In the genomic region with DNA sequence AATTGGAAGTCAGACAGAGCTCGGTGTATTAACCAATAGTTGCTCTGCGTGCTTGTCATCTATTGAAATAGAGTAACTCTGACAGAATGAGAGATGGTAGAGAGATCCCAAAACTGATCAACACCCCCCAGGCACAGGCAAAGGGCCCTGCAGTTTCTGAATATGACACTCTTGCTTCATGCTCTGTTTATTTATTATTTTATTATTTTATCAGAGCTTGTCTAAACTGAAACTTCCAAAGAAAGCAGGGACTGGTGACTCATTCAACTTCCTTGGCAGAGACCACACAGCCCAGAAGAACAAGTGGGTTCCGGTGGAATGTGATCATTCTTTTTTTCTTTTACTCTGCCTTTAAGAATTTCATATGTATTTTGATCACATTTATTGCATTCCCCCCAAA, we compare ENCODE assay signal across 22 mouse cellular contexts.
DNase-seq lines count a peak whose midpoint lies in the region; ATAC-seq and TF ChIP-seq lines count a peak whose summit lies in the region.
"Had no signal": no experiment of that assay in that cellular context is flagged by ENCODE, and none has a peak within 500 bp of the region (broad histone marks: within the 10 kb centered on the region; RNA-seq: fewer than 3 reads in every experiment).

No protein-coding gene starts in this region.

- DNase-seq in heart, adult 18-20 months, result peak; percentile 17 to 33
- DNase-seq in heart, postnatal 10 days, result no peak
- DNase-seq in midbrain, embryonic 11.5 days (ENCODE audit: low spot score, missing footprints), result peak; percentile 65
- DNase-seq in midbrain, embryonic 14.5 days, result no peak
- DNase-seq in NIH3T3 (ENCODE audit: low read depth), result peak; percentile 78
- DNase-seq in B cell, adult 2 months, result no peak
- no peak for DNase-seq in kidney, adult 8-10 months
- DNase-seq: adrenal gland, postnatal 14 days; cerebellum, adult 11-12 months; cerebellum, adult 9-10 months; cerebellum, postnatal 25 days; forebrain, postnatal 0 days; gastrocnemius, postnatal 14 days; heart, postnatal 14 days; kidney, adult 9 months had no signal

- H3ac ChIP-seq in myocyte (ENCODE audit: control insufficient read depth, insufficient read length), result no peak overlapping the region

- no peak overlapping the region for H3K9ac ChIP-seq in midbrain, embryonic 11.5 days (ENCODE audit: low read length)
- no peak overlapping the region for H3K9ac ChIP-seq in midbrain, embryonic 14.5 days (replicated peaks; ENCODE audit: low read length)
- H3K9ac ChIP-seq: embryonic facial prominence, embryonic 12.5 days; forebrain, embryonic 13.5 days; forebrain, postnatal 0 days; hindbrain, embryonic 15.5 days had no signal

- H3K9me3 ChIP-seq in midbrain, embryonic 11.5 days (ENCODE audit: control insufficient read depth, low read length), result no peaks in the 10 kb centered on the region
- no peaks in the 10 kb centered on the region for H3K9me3 ChIP-seq in midbrain, embryonic 14.5 days (ENCODE audit: control insufficient read depth, low read length)
- H3K9me3 ChIP-seq: embryonic facial prominence, embryonic 12.5 days; forebrain, embryonic 13.5 days; hindbrain, embryonic 10.5 days; hindbrain, embryonic 15.5 days had no signal

- ATAC-seq in midbrain, embryonic 11.5 days (ENCODE audit: low FRiP score), result no peak
- ATAC-seq in midbrain, embryonic 14.5 days (ENCODE audit: low FRiP score, low TSS enrichment), result no peak
- ATAC-seq: forebrain, embryonic 13.5 days; forebrain, postnatal 0 days; intestine, embryonic 16.5 days had no signal

- no peaks in the 10 kb centered on the region; the same call in 1 of the 2 replicates for H3K4me1 ChIP-seq in midbrain, embryonic 11.5 days (ENCODE audit: control insufficient read depth, insufficient read depth, low read length)
- no peaks in the 10 kb centered on the region for H3K4me1 ChIP-seq in midbrain, embryonic 14.5 days (ENCODE audit: control insufficient read depth, insufficient read depth, low read length)
- H3K4me1 ChIP-seq: embryonic facial prominence, embryonic 12.5 days; hindbrain, embryonic 15.5 days had no signal

- H3K79me2 ChIP-seq in myocyte (ENCODE audit: control insufficient read depth, insufficient read depth), result no peaks in the 10 kb centered on the region

- intact Hi-C loops in heart, postnatal 10 days (cut with DNase I), result no loop called here

- no peak for TF ChIP-seq POLR2A in myocyte (IDR thresholded peaks at IDR 0.05; ENCODE audit: insufficient read length, low read depth)

- H3K4me3 ChIP-seq in midbrain, embryonic 11.5 days (ENCODE audit: low read depth, low read length), result no peak overlapping the region
- no peak overlapping the region for H3K4me3 ChIP-seq in midbrain, embryonic 14.5 days (replicated peaks; ENCODE audit: low read depth, low read length)
- no peak overlapping the region for H3K4me3 ChIP-seq in myocyte
- H3K4me3 ChIP-seq: embryonic facial prominence, embryonic 12.5 days; forebrain, embryonic 13.5 days; hindbrain, embryonic 10.5 days; hindbrain, embryonic 15.5 days had no signal

- no peaks in the 10 kb centered on the region for H3K36me3 ChIP-seq in midbrain, embryonic 11.5 days (ENCODE audit: control insufficient read depth, insufficient read depth, low read length)
- no peaks in the 10 kb centered on the region for H3K36me3 ChIP-seq in midbrain, embryonic 14.5 days (ENCODE audit: control insufficient read depth, insufficient read depth, low read length)
- no peaks in the 10 kb centered on the region for H3K36me3 ChIP-seq in myocyte (ENCODE audit: control insufficient read depth, insufficient read depth)
- H3K36me3 ChIP-seq: embryonic facial prominence, embryonic 12.5 days; hindbrain, embryonic 10.5 days; hindbrain, embryonic 15.5 days had no signal

- WGBS in midbrain, embryonic 11.5 days, result 89% methylated on average over 3 of the region's 3 CpGs
- WGBS in midbrain, embryonic 14.5 days, result 88% methylated on average over 3 of the region's 3 CpGs

- H3K27ac ChIP-seq in midbrain, embryonic 11.5 days (ENCODE audit: low read depth, low read length), result no peak overlapping the region
- no peak overlapping the region for H3K27ac ChIP-seq in midbrain, embryonic 14.5 days (replicated peaks; ENCODE audit: low read depth, low read length)
- H3K27ac ChIP-seq: embryonic facial prominence, embryonic 12.5 days; forebrain, embryonic 13.5 days; hindbrain, embryonic 10.5 days; hindbrain, embryonic 15.5 days had no signal

- no peak overlapping the region for H3K4me2 ChIP-seq in midbrain, embryonic 11.5 days
- no peak overlapping the region for H3K4me2 ChIP-seq in midbrain, embryonic 14.5 days (ENCODE audit: low read length)
- H3K4me2 ChIP-seq in myocyte (ENCODE audit: low read depth), result peak overlapping the region; percentile 36
- H3K4me2 ChIP-seq: embryonic facial prominence, embryonic 12.5 days; forebrain, embryonic 13.5 days; hindbrain, embryonic 15.5 days had no signal

- no peaks in the 10 kb centered on the region for H3K27me3 ChIP-seq in midbrain, embryonic 11.5 days (ENCODE audit: control insufficient read depth, insufficient read depth, low read length)
- no peaks in the 10 kb centered on the region for H3K27me3 ChIP-seq in midbrain, embryonic 14.5 days (ENCODE audit: control insufficient read depth, insufficient read depth, low read length)
- H3K27me3 ChIP-seq in myocyte (ENCODE audit: control insufficient read depth, insufficient read depth, insufficient read length), result no peaks in the 10 kb centered on the region
- H3K27me3 ChIP-seq: CH12.LX; embryonic facial prominence, embryonic 12.5 days; forebrain, embryonic 13.5 days; hindbrain, embryonic 15.5 days had no signal

TF ChIP-seq in myocyte, 11 proteins besides CTCF, POLR2A, EP300 and RAD21:
- TF ChIP-seq MAX (IDR thresholded peaks at IDR 0.05; ENCODE audit: low read depth) (no peak), MYOG (IDR thresholded peaks at IDR 0.05; ENCODE audit: control insufficient read depth in 1 of 3, insufficient read depth in 1 of 3, insufficient read length in 2 of 3, low read depth in 2 of 3) (no peak), SRF (IDR thresholded peaks at IDR 0.05; ENCODE audit: control insufficient read depth, insufficient read length, low read depth) (no peak), E2F4 (IDR thresholded peaks at IDR 0.05; ENCODE audit: insufficient read depth) (no peak), TCF12 (IDR thresholded peaks at IDR 0.05; ENCODE audit: insufficient read depth, poor library complexity, severe bottlenecking) (no peak), CEBPB (IDR thresholded peaks at IDR 0.05; ENCODE audit: insufficient read depth, poor library complexity, severe bottlenecking) (no peak), REST (IDR thresholded peaks at IDR 0.05; ENCODE audit: insufficient read depth, insufficient read length) (no peak), POLR2AphosphoS2 (IDR thresholded peaks at IDR 0.05; ENCODE audit: insufficient read length, low read depth) (no peak), MYOD1 (IDR thresholded peaks at IDR 0.05; ENCODE audit: control insufficient read depth in 1 of 3, insufficient read length in 2 of 3, low read depth in 2 of 3) (no peak)

Comparison
In these comparisons a context has a peak if more than half of its experiments do, and no peak if none do; other contexts are left out.
1. DNase-seq: peak in heart, adult 18-20 months (2 of 2), midbrain, embryonic 11.5 days (single experiment) and NIH3T3 (single experiment); none in heart, postnatal 10 days (0 of 2), midbrain, embryonic 14.5 days (single experiment), B cell, adult 2 months (0 of 2) and kidney, adult 8-10 months (0 of 2).